Mouse (Mus musculus) lung, postnatal 0 days (tissue): ENCODE data around the gene 1110025L11Rik. TPM values are rescaled to one million over a fixed set of nuclear protein-coding genes. Genes with fewer than 3 reads are reported as not detected.
"Not testable (repeated sequence)": the region's sequence is repeated elsewhere in the genome, so short reads cannot be mapped to it uniquely, and the experiment has no call there.

ENCODE experiments used
- ATAC-seq: fragments of 200-750 bp; cut with Nextera tagmentation; 2 replicates; pipeline ENCODE4 v1.8.0; 2017; ENCODE audit warnings: moderate library complexity
- DNase-seq: peaks from one replicate; pipeline ENCODE4 v3.0.0-alpha.2; 2016; ENCODE audit warnings: low spot score
- H3K27ac ChIP-seq: fragments of 300-500 bp; sonication (generic); 2 replicates; pipeline ENCODE4 v1.5.1; 2014; ENCODE audit warnings: antibody characterized with exemption, mild to moderate bottlenecking, low read length, mixed read lengths
- H3K27me3 ChIP-seq: fragments of 300-500 bp; sonication (generic); replicated peaks from 2 replicates; pipeline ENCODE4 v1.6.1; 2014; ENCODE audit warnings: low read length, mixed read lengths; ENCODE audit not compliant: insufficient read depth
- H3K36me3 ChIP-seq: fragments of 300-500 bp; sonication (generic); 2 replicates; pipeline ENCODE4 v1.6.1; 2014; ENCODE audit warnings: low read length, mixed read lengths; ENCODE audit not compliant: insufficient read depth
- H3K4me1 ChIP-seq: fragments of 300-500 bp; sonication (generic); 2 replicates; pipeline ENCODE4 v1.6.1; 2014; ENCODE audit warnings: antibody characterized with exemption, low read depth, low read length, mixed read lengths; ENCODE audit not compliant: insufficient read depth
- H3K4me2 ChIP-seq: fragments of 300-500 bp; sonication (generic); replicated peaks from 2 replicates; pipeline ENCODE4 v1.6.1; 2014; ENCODE audit warnings: low read depth, mild to moderate bottlenecking, low read length, moderate library complexity, mixed read lengths
- H3K4me3 ChIP-seq: fragments of 300-500 bp; sonication (generic); 2 replicates; pipeline ENCODE4 v1.5.1; 2014; ENCODE audit warnings: low read depth, low read length
- H3K9ac ChIP-seq: fragments of 300-500 bp; sonication (generic); replicated peaks from 2 replicates; pipeline ENCODE4 v1.6.1; 2014; ENCODE audit warnings: low read depth, mild to moderate bottlenecking
- H3K9me3 ChIP-seq: fragments of 300-500 bp; sonication (generic); 2 replicates; pipeline ENCODE4 v1.6.1; 2016; ENCODE audit warnings: low read length, mixed read lengths
- CTCF ChIP-seq: IDR thresholded peaks from 2 replicates; pipeline ENCODE4 v1.5.1; 2016; ENCODE audit warnings: antibody characterized with exemption, mild to moderate bottlenecking
- EP300 ChIP-seq: IDR thresholded peaks from 2 replicates; pipeline ENCODE4 v1.6.1; 2016; ENCODE audit warnings: antibody characterized with exemption, mild to moderate bottlenecking, control low read depth
- WGBS: fragments of 180-500 bp; shearing (Covaris S2); extraction: QIAGEN DNeasy Blood & Tissue Kit; methylation state at CpG from one replicate; pipeline ENCODE4 v1.1.7; 2014; 5-methylcytosine and 5-hydroxymethylcytosine counted together
- polyA plus RNA-seq: library from polyadenylated mRNA; unstranded; fragments of >200 nt; fragmentation: Nextera tagmentation; extraction: Ambion mirVana; gene quantifications from 2 replicates; pipeline ENCODE4 v1.2.1, GENCODE M21; 2015

The 1110025L11Rik gene
- not detected in 2 replicates for polyA plus RNA-seq

DNA sequence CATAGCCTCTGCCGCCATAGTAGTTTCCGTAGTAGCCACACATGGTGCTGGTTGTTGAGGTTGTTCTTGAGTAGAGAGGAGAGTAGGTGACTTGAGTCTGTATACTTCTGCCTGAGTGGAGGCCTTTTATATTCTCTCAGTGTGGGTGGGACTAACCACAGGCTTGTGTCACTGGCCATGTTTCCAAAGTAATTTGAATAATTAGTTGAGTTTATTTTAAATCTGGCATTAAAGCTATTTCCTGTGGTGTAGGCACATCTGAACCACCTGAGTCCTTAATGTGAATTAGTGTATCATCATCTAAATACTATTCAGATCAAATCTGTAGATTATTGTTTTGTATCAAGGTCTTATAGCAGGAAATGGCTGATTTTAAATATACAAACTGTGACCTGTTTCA lies at the start of gene 1110025L11Rik:
1110025L11Rik (minus strand) TSS at position 101 of the 400 bp plus-strand sequence.
- DNase-seq, H3K4me2 ChIP-seq, H3K27me3 ChIP-seq, H3K4me1 ChIP-seq, H3K36me3 ChIP-seq, H3K9me3 ChIP-seq, H3K4me3 ChIP-seq, H3K27ac ChIP-seq, H3K9ac ChIP-seq, ATAC-seq: not testable (repeated sequence)
- WGBS: no CpG with 5 or more reads among the region's 2 CpGs

DNA sequence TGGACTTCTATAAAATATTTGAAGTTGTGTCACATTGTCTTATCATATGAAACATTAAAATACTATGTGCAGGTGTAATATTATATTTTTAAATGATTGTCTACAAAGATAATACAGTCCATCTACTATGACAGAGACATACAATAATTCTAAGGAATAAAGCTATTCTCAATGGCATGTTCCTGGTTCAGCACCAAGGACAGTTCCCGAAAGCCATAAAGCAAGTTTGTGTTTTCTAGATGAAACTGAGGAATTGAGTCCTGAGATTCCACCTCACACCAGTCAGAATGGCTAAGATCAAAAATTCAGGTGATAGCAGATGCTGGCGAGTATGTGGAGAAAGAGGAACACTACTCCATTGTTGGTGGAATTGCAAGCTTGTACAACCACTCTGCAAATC lies 7.2 kb upstream of the 1110025L11Rik start:
- not testable (repeated sequence) for H3K4me1 ChIP-seq, DNase-seq, H3K36me3 ChIP-seq, ATAC-seq, H3K4me2 ChIP-seq, H3K27ac ChIP-seq, H3K27me3 ChIP-seq, H3K9me3 ChIP-seq, H3K4me3 ChIP-seq, H3K9ac ChIP-seq
- 55% methylated on average over 2 of the region's 2 CpGs for WGBS

- ATAC-seq (no peak), DNase-seq (no peak)
- Histone ChIP-seq H3K4me2 (no peak within 1 kb of the TSS), H3K9ac (no peak within 1 kb of the TSS), H3K27me3 (no peaks in the 10 kb centered on the region), H3K36me3 (no peaks in the 10 kb centered on the region), H3K9me3 (no peaks in the 10 kb centered on the region), H3K27ac (no peak within 1 kb of the TSS), H3K4me1 (no peaks in the 10 kb centered on the region), H3K4me3 (no peak within 1 kb of the TSS)
- 78% methylated on average over 3 of the region's 3 CpGs for WGBS
- TF ChIP-seq EP300 (no peak), CTCF (no peak)
These were observed 16.0 kb downstream of the 1110025L11Rik start, which contains the start of gene Krtap6-5 for GRCm38 (mm10) chr16:89047783-89048182. Krtap6-5 (minus strand) TSS chr16:89047883.

DNA sequence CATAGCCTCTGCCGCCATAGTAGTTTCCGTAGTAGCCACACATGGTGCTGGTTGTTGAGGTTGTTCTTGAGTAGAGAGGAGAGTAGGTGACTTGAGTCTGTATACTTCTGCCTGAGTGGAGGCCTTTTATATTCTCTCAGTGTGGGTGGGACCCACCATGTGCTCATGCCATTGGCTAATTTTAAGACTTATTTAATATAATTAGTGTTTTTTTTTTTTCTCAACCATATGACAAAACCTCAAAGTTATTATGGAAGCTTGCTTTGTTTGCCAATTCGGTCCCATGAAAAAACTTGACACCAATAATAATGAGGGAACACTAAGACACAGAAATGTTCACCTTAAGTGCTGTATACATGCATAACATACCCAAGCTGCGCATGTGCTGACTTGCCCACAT lies 22.4 kb downstream of the 1110025L11Rik start, which contains the start of gene Gm10228:
Gm10228 (minus strand) TSS at position 101 of the 400 bp plus-strand sequence.
- H3K27ac ChIP-seq, DNase-seq, ATAC-seq, H3K4me3 ChIP-seq, H3K4me1 ChIP-seq, H3K9me3 ChIP-seq, H3K9ac ChIP-seq, H3K4me2 ChIP-seq, H3K27me3 ChIP-seq, H3K36me3 ChIP-seq: not testable (repeated sequence)
- 82% methylated on average over 2 of the region's 4 CpGs for WGBS

- not testable (repeated sequence) for ATAC-seq, DNase-seq, H3K27ac ChIP-seq, H3K27me3 ChIP-seq, H3K4me1 ChIP-seq, H3K36me3 ChIP-seq, H3K9me3 ChIP-seq, H3K4me3 ChIP-seq, H3K4me2 ChIP-seq, H3K9ac ChIP-seq
- WGBS: 95% methylated on average over 3 of the region's 3 CpGs
These were observed 32.4 kb downstream of the 1110025L11Rik start, which contains the start of gene Krtap6-1 for GRCm38 (mm10) chr16:89031399-89031798. Krtap6-1 (plus strand) TSS chr16:89031699.

- H3K9ac ChIP-seq, H3K4me2 ChIP-seq, H3K27me3 ChIP-seq, H3K27ac ChIP-seq, H3K36me3 ChIP-seq, H3K4me3 ChIP-seq, DNase-seq, ATAC-seq, H3K4me1 ChIP-seq, H3K9me3 ChIP-seq: not testable (repeated sequence)
- 78% methylated on average over 1 of the region's 3 CpGs for WGBS
These were observed 48.8 kb downstream of the 1110025L11Rik start, which contains the start of gene Gm10229 for GRCm38 (mm10) chr16:89014984-89015383. Gm10229 (plus strand) TSS chr16:89015284.

GRCm38 (mm10) chr16:89013973-89014372 lies 49.8 kb downstream of the 1110025L11Rik start:
- Histone ChIP-seq H3K9me3 (no peaks in the 10 kb centered on the region), H3K4me1 (no peaks in the 10 kb centered on the region), H3K4me3 (no peak overlapping the region), H3K9ac (no peak overlapping the region), H3K27me3 (no peaks in the 10 kb centered on the region), H3K27ac (no peak overlapping the region), H3K36me3 (no peaks in the 10 kb centered on the region), H3K4me2 (no peak overlapping the region)
- no peak for DNase-seq
- no peak for TF ChIP-seq EP300
- no peak for TF ChIP-seq CTCF
- WGBS: 94% methylated on average over 3 of the region's 3 CpGs
- no peak for ATAC-seq

Other genes starting within 250 kb of the 1110025L11Rik start
- gene Krtap15, start 243.8 kb downstream of the 1110025L11Rik start, polyA plus RNA-seq: not detected in 2 replicates
- gene Krtap14, start 237.9 kb downstream of the 1110025L11Rik start, polyA plus RNA-seq: not detected in 2 replicates
- gene Krtap19-1, start 194.6 kb downstream of the 1110025L11Rik start, polyA plus RNA-seq: not detected in 2 replicates
- gene Krtap19-2, start 189.7 kb downstream of the 1110025L11Rik start, polyA plus RNA-seq: not detected in 2 replicates
- gene Krtap19-3, start 186.0 kb downstream of the 1110025L11Rik start, polyA plus RNA-seq: not detected in 2 replicates
- not detected in 2 replicates for gene Krtap19-4, start 178.9 kb downstream of the 1110025L11Rik start, polyA plus RNA-seq
- gene Krtap19-5, start 167.5 kb downstream of the 1110025L11Rik start, polyA plus RNA-seq: not detected in 2 replicates
- not detected in 2 replicates for gene Krtap19-9b, start 131.7 kb downstream of the 1110025L11Rik start, polyA plus RNA-seq
- gene Krtap16-3, start 101.1 kb downstream of the 1110025L11Rik start, polyA plus RNA-seq: not detected in 2 replicates
- not detected in 2 replicates for gene Krtap22-2, start 53.2 kb downstream of the 1110025L11Rik start, polyA plus RNA-seq
- gene Gm10229, start 48.7 kb downstream of the 1110025L11Rik start, polyA plus RNA-seq: not detected in 2 replicates
- not detected in 2 replicates for gene Krtap6-1, start 32.3 kb downstream of the 1110025L11Rik start, polyA plus RNA-seq
- gene Gm10228, start 22.5 kb downstream of the 1110025L11Rik start, polyA plus RNA-seq: not detected in 2 replicates
- gene Krtap6-5, start 16.1 kb downstream of the 1110025L11Rik start, polyA plus RNA-seq: not detected in 2 replicates
- not detected in 2 replicates for gene Krtap6-3, start 20.0 kb upstream of the 1110025L11Rik start, polyA plus RNA-seq
- not detected in 2 replicates for gene Gm6358, start 76.8 kb upstream of the 1110025L11Rik start, polyA plus RNA-seq
- gene Gm10061, start 87.1 kb upstream of the 1110025L11Rik start, polyA plus RNA-seq: not detected in 2 replicates
- not detected in 2 replicates for gene Gm9789, start 94.0 kb upstream of the 1110025L11Rik start, polyA plus RNA-seq
- gene Gm7735, start 105.5 kb upstream of the 1110025L11Rik start, polyA plus RNA-seq: not detected in 2 replicates
- not detected in 2 replicates for gene 1110057P08Rik, start 110.7 kb upstream of the 1110025L11Rik start, polyA plus RNA-seq
- not detected in 2 replicates for gene Krtap20-2, start 141.9 kb upstream of the 1110025L11Rik start, polyA plus RNA-seq